Mouse (Mus musculus) kidney, adult 9 months (tissue): ENCODE measurements at regions not wholly inside any gene's neighbourhood (a gene's known extent, or its start where the extent isn't known, plus 50 kb on each side); places are given as distances from the start of the nearest gene placed in this dataset.

Source experiments
- DNase-seq: peaks from one replicate; pipeline ENCODE4 v3.0.0; 2022

GRCm38 (mm10) chr15:64434502-64434901 is 374.2 kb upstream of the Fam49b start:
- DNase-seq: no peak

GRCm38 (mm10) chr15:64434908-64435307 is 374.6 kb upstream of the Fam49b start:
- DNase-seq: no peak

- no peak for DNase-seq
Measured at GRCm38 (mm10) chr15:64445076-64445475, 372.4 kb upstream of the Gm21798 start.

- DNase-seq: peak; percentile 27
Measured at GRCm38 (mm10) chr15:64446411-64447072, 371.0 kb upstream of the Gm21798 start.

- no peak for DNase-seq
Measured at GRCm38 (mm10) chr15:64447239-64447952, 370.1 kb upstream of the Gm21798 start.

- peak; percentile 87 for DNase-seq
Measured at GRCm38 (mm10) chr15:64448581-64449140, 368.8 kb upstream of the Gm21798 start.

- DNase-seq: no peak
Measured at GRCm38 (mm10) chr15:64470743-64471142, 346.8 kb upstream of the Gm21798 start.

GRCm38 (mm10) chr15:64471597-64471996 is 345.9 kb upstream of the Gm21798 start:
- DNase-seq: no peak

GRCm38 (mm10) chr15:64474236-64474635 is 343.3 kb upstream of the Gm21798 start:
- no peak for DNase-seq

- no peak for DNase-seq
Measured at GRCm38 (mm10) chr15:64477131-64477530, 340.4 kb upstream of the Gm21798 start.

- no peak for DNase-seq
Measured at GRCm38 (mm10) chr15:64480625-64481024, 336.9 kb upstream of the Gm21798 start.

GRCm38 (mm10) chr15:64481226-64481625 is 336.3 kb upstream of the Gm21798 start:
- no peak for DNase-seq

GRCm38 (mm10) chr15:64482960-64483359 is 334.5 kb upstream of the Gm21798 start:
- DNase-seq: no peak

- DNase-seq: no peak
Measured at GRCm38 (mm10) chr15:64487801-64488200, 329.7 kb upstream of the Gm21798 start.

GRCm38 (mm10) chr15:64500783-64501182 is 316.7 kb upstream of the Gm21798 start:
- no peak for DNase-seq

GRCm38 (mm10) chr15:64501479-64501878 is 316.0 kb upstream of the Gm21798 start:
- DNase-seq: no peak

- no peak for DNase-seq
Measured at GRCm38 (mm10) chr15:64504751-64505150, 312.7 kb upstream of the Gm21798 start.

- peak; percentile 3 for DNase-seq
Measured at GRCm38 (mm10) chr15:64510649-64511048, 306.8 kb upstream of the Gm21798 start.

- no peak for DNase-seq
Measured at GRCm38 (mm10) chr15:64511176-64511575, 306.3 kb upstream of the Gm21798 start.

GRCm38 (mm10) chr15:64512615-64513014 is 304.9 kb upstream of the Gm21798 start:
- DNase-seq: no peak

- DNase-seq: no peak
Measured at GRCm38 (mm10) chr15:64513501-64514097, 303.9 kb upstream of the Gm21798 start.

GRCm38 (mm10) chr15:64515179-64515578 is 302.3 kb upstream of the Gm21798 start:
- DNase-seq: no peak

- no peak for DNase-seq
Measured at GRCm38 (mm10) chr15:64519207-64519628, 298.3 kb upstream of the Gm21798 start.

GRCm38 (mm10) chr15:64520568-64520967 is 296.9 kb upstream of the Gm21798 start:
- no peak for DNase-seq
